Mouse (Mus musculus) right cerebral cortex, adult 2 months (tissue): ENCODE results near the gene Gm10065.

Source experiments
- DNase-seq, 2 experiments: peaks; one replicate each; pipeline ENCODE4 v3.0.0; 2021 to 2022; ENCODE audit warnings: low spot score in 2 of 2

Gm10065 gene

DNA sequence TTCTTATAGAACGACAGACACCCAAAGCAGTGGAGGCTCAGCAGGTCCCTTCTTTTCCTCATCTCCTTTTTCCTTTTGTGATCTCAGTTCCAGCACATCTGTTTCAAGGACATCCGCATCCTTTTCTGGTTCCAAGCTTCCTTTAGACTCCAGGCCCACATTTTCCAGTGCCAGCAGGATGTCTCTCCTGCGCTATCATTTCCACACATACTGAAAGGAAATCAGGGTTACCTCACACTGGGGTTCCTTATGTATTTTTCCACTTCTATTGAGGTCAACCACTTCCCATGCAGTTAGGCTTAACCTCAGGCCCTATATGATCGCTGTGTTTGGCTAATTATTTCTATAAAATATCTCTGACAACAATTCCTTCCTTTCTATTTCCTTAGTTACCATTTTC, 43.8 kb downstream of the Gm10065 start:
- no peak for DNase-seq
